Comparison of ENCODE assay signal across 14 mouse cellular contexts in genomic region chr5:30616644-30617043, GRCm38 (mm10). TPM values are rescaled to one million over a fixed set of nuclear protein-coding genes. Genes with fewer than 3 reads are reported as not detected.
DNase-seq lines count a peak whose midpoint lies in the region; ATAC-seq lines count a peak whose summit lies in the region.
"Had no signal": no experiment of that assay in that cellular context is flagged by ENCODE, and none has a peak within 500 bp of the region (broad histone marks: within the 10 kb centered on the region; RNA-seq: fewer than 3 reads in every experiment).

No protein-coding gene starts in this region.

- H3K9me3 ChIP-seq in heart, embryonic 13.5 days, result no peaks in the 10 kb centered on the region
- no peaks in the 10 kb centered on the region for H3K9me3 ChIP-seq in lung, embryonic 16.5 days (ENCODE audit: control insufficient read depth, low read length)
- H3K9me3 ChIP-seq in stomach, embryonic 15.5 days, result no peaks in the 10 kb centered on the region

- H3K9ac ChIP-seq in heart, embryonic 13.5 days, result peak overlapping the region; percentile 59
- no peak overlapping the region for H3K9ac ChIP-seq in lung, embryonic 16.5 days (ENCODE audit: low read length)
- H3K9ac ChIP-seq in stomach, embryonic 15.5 days, result no peak overlapping the region

- H3K27me3 ChIP-seq in heart, embryonic 13.5 days (replicated peaks), result peaks cover 12% of the 10 kb centered on the region
- H3K27me3 ChIP-seq in lung, embryonic 16.5 days (ENCODE audit: control insufficient read depth, insufficient read depth, low read depth, low read length), result peaks cover 1% of the 10 kb centered on the region
- H3K27me3 ChIP-seq in stomach, embryonic 15.5 days (replicated peaks), result peaks cover 3% of the 10 kb centered on the region; the same call in 1 of the 2 replicates

- H3K4me3 ChIP-seq in heart, embryonic 13.5 days, result no peak overlapping the region
- H3K4me3 ChIP-seq in lung, embryonic 16.5 days (ENCODE audit: low read length), result no peak overlapping the region
- H3K4me3 ChIP-seq in stomach, embryonic 15.5 days (replicated peaks), result no peak overlapping the region
- H3K4me3 ChIP-seq: erythroblast, embryonic 14.5 days had no signal

- 36% methylated on average over 3 of the region's 3 CpGs for WGBS in heart, embryonic 13.5 days
- 28% methylated on average over 3 of the region's 3 CpGs for WGBS in lung, embryonic 16.5 days
- 18% methylated on average over 3 of the region's 3 CpGs for WGBS in stomach, embryonic 15.5 days

- peak; percentile 72 for DNase-seq in adrenal gland, postnatal 10 days
- no peak for DNase-seq in adrenal gland, postnatal 25 days
- DNase-seq in heart, postnatal 36 days, result no peak
- no peak for DNase-seq in lung, postnatal 36 days
- DNase-seq: adrenal gland, adult 8-10 months; embryo, embryonic 11 days; kidney, adult 11 months; spleen, adult 18-20 months had no signal

- peaks cover 65% of the 10 kb centered on the region for H3K4me1 ChIP-seq in heart, embryonic 13.5 days
- H3K4me1 ChIP-seq in lung, embryonic 16.5 days (replicated peaks; ENCODE audit: control insufficient read depth, insufficient read depth, low read length), result peaks cover 46% of the 10 kb centered on the region
- H3K4me1 ChIP-seq in stomach, embryonic 15.5 days, result peaks cover 50% of the 10 kb centered on the region

- H3K27ac ChIP-seq in heart, embryonic 13.5 days (replicated peaks), result peak overlapping the region; percentile 95
- 0 out of 2 replicates have a peak overlapping the region, but pooled peaks have one; percentile 34 for H3K27ac ChIP-seq in lung, embryonic 16.5 days (ENCODE audit: low read length)
- H3K27ac ChIP-seq in stomach, embryonic 15.5 days, result peak overlapping the region; percentile 45; the same call in 1 of the 2 replicates

- no peak overlapping the region for H3K4me2 ChIP-seq in heart, embryonic 13.5 days
- no peak overlapping the region for H3K4me2 ChIP-seq in lung, embryonic 16.5 days (ENCODE audit: low read depth, low read length)
- H3K4me2 ChIP-seq in stomach, embryonic 15.5 days, result no peak overlapping the region
- H3K4me2 ChIP-seq: liver, embryonic 11.5 days had no signal

- H3K36me3 ChIP-seq in heart, embryonic 13.5 days, result no peaks in the 10 kb centered on the region; the same call in 1 of the 2 replicates
- no peaks in the 10 kb centered on the region for H3K36me3 ChIP-seq in lung, embryonic 16.5 days (ENCODE audit: control insufficient read depth, insufficient read depth, low read length)
- H3K36me3 ChIP-seq in stomach, embryonic 15.5 days, result no peaks in the 10 kb centered on the region

- ATAC-seq in heart, embryonic 13.5 days (ENCODE audit: extremely low read depth, insufficient number of reproducible peaks, low FRiP score, low TSS enrichment), result no peak
- ATAC-seq in lung, embryonic 16.5 days (ENCODE audit: low read depth), result no peak
- ATAC-seq in stomach, embryonic 15.5 days (ENCODE audit: insufficient read depth, low FRiP score, low read depth), result no peak
- no peak for ATAC-seq in CD4-positive, CD25-positive, alpha-beta regulatory T cell, adult 4 months

- intact Hi-C loops in heart, postnatal 36 days (cut with DNase I), result loop anchor here (5.0 kb wide), 1 partner anchor 39 kb away; no protein-coding TSS in a partner anchor

RNA-seq across cellular contexts. Expression of gene Kcnk3, which starts 28.7 kb away (rescaled TPM):
- total RNA-seq in adrenal gland, postnatal 10 days (2021), result 100 to 1,000 TPM; 549 to 558 TPM
- total RNA-seq in adrenal gland, postnatal 25 days (2021), result 1,220 and 1,477 TPM in 2 replicates
- polyA plus RNA-seq in heart, embryonic 13.5 days (2015; fragmentation: Nextera tagmentation; extraction: Ambion mirVana), result 28.9 and 29.1 TPM in 2 replicates
- total RNA-seq in heart, postnatal 36 days (2021), result 100 to 1,000 TPM; 234 to 245 TPM
- 11.3 and 15.3 TPM in 2 replicates for polyA plus RNA-seq in lung, embryonic 16.5 days (2015; fragmentation: Nextera tagmentation; extraction: Ambion mirVana)
- 13.5 and 15.3 TPM in 2 replicates for polyA plus RNA-seq in stomach, embryonic 15.5 days (2015; fragmentation: Nextera tagmentation; extraction: Ambion mirVana)
- polyA plus RNA-seq in CD4-positive, CD25-positive, alpha-beta regulatory T cell, adult 4 months (2017; shearing (Covaris generic)), result under 1 TPM in 1 of 2 experiments, not detected in 1; 0.47 TPM
- polyA plus RNA-seq: erythroblast, embryonic 14.5 days had no signal

RNA-seq across cellular contexts. Expression of gene Slc35f6, which starts 31.1 kb away (rescaled TPM):
- 10 to 100 TPM; 30.4 to 34.6 TPM for total RNA-seq in adrenal gland, postnatal 10 days (2021)
- total RNA-seq in adrenal gland, postnatal 25 days (2021), result 51.4 and 52.6 TPM in 2 replicates
- 21.9 and 22.6 TPM in 2 replicates for polyA plus RNA-seq in heart, embryonic 13.5 days (2015; fragmentation: Nextera tagmentation; extraction: Ambion mirVana)
- 10 to 100 TPM; 50.0 to 53.3 TPM for total RNA-seq in heart, postnatal 36 days (2021)
- 26.9 and 28.2 TPM in 2 replicates for polyA plus RNA-seq in lung, embryonic 16.5 days (2015; fragmentation: Nextera tagmentation; extraction: Ambion mirVana)
- 26.8 and 27.9 TPM in 2 replicates for polyA plus RNA-seq in stomach, embryonic 15.5 days (2015; fragmentation: Nextera tagmentation; extraction: Ambion mirVana)
- 10 to 100 TPM; 18.0 to 22.7 TPM for polyA plus RNA-seq in CD4-positive, CD25-positive, alpha-beta regulatory T cell, adult 4 months (2017; shearing (Covaris generic))

RNA-seq across cellular contexts. Expression of gene Cenpa, which starts 49.9 kb away (rescaled TPM):
- 10 to 100 TPM; 38.0 to 54.0 TPM for total RNA-seq in adrenal gland, postnatal 10 days (2021)
- total RNA-seq in adrenal gland, postnatal 25 days (2021), result 15.1 and 19.2 TPM in 2 replicates
- 259 TPM in 2 replicates for polyA plus RNA-seq in heart, embryonic 13.5 days (2015; fragmentation: Nextera tagmentation; extraction: Ambion mirVana)
- 10 to 100 TPM; 49.5 to 55.2 TPM for total RNA-seq in heart, postnatal 36 days (2021)
- polyA plus RNA-seq in lung, embryonic 16.5 days (2015; fragmentation: Nextera tagmentation; extraction: Ambion mirVana), result 280 and 298 TPM in 2 replicates
- polyA plus RNA-seq in stomach, embryonic 15.5 days (2015; fragmentation: Nextera tagmentation; extraction: Ambion mirVana), result 218 TPM in 2 replicates
- polyA plus RNA-seq in CD4-positive, CD25-positive, alpha-beta regulatory T cell, adult 4 months (2017; shearing (Covaris generic)), result 10 to 100 TPM; 45.4 to 60.5 TPM

Comparison
In these comparisons a context has a peak if more than half of its experiments do, and no peak if none do; other contexts are left out.
1. H3K27ac ChIP-seq: peak in every context shown above with its lines; median percentile 95 in heart, embryonic 13.5 days; 45 in stomach, embryonic 15.5 days; 34 in lung, embryonic 16.5 days.